ENCODE assay signal across 15 mouse cellular contexts in the genomic region with DNA sequence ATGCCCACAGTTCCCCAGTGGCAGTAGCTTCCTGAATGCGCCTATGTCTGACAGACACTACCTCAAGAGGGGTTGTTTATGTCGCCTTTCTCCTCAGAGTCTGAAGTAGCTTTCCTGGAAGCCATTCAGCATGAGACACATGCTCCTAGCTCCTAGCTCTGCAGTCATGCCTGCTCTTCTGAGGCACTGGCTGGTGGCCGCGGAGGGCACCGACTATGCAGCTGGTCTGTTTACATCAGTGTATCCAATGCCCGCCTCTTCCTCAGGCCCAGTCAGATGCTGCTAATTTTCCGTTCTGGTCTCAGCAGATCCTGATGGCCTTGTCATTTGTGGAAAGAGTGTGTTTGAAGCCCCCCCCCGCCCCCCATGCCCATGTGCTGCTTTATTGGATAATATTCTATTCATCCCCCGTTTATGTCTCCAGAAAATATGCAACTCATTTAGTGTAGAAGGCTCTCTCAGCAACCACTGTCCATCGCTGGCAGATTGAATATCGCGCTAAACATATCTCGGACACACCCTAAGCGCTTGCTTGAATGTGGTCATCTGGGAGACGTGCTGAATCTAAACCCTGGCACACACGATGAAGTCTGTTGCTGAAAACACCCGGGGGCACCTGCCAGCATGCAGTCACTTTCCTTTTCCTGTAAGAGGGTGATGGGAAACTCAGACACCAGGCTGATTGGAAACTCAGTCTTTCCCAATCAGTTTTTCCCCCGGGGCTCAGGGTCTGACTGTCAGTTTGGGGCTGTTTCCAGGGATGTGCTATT.
DNase-seq lines count a peak whose midpoint lies in the region; ATAC-seq and TF ChIP-seq lines count a peak whose summit lies in the region.
"Had no signal": no experiment of that assay in that cellular context is flagged by ENCODE, and none has a peak within 500 bp of the region (broad histone marks: within the 10 kb centered on the region; RNA-seq: fewer than 3 reads in every experiment).

No protein-coding gene starts in this region.

- no peaks in the 10 kb centered on the region for H3K9me3 ChIP-seq in liver, embryonic 12.5 days (replicated peaks)
- no peaks in the 10 kb centered on the region for H3K9me3 ChIP-seq in liver, embryonic 11.5 days (ENCODE audit: control insufficient read depth, low read length)
- H3K9me3 ChIP-seq in limb, embryonic 15.5 days, result no peaks in the 10 kb centered on the region
- H3K9me3 ChIP-seq: forebrain, embryonic 13.5 days; hindbrain, embryonic 13.5 days; intestine, embryonic 15.5 days; neural tube, embryonic 13.5 days had no signal

- no peak for TF ChIP-seq POLR2A in brain, embryonic 14.5 days (IDR thresholded peaks at IDR 0.05; ENCODE audit: borderline replicate concordance, extremely low read depth, insufficient read depth, insufficient read length, poor library complexity, severe bottlenecking)

- peaks cover 59% of the 10 kb centered on the region for H3K4me1 ChIP-seq in liver, embryonic 12.5 days
- H3K4me1 ChIP-seq in liver, embryonic 11.5 days (replicated peaks; ENCODE audit: control insufficient read depth, insufficient read depth, low read length), result no peaks in the 10 kb centered on the region
- peaks cover 54% of the 10 kb centered on the region for H3K4me1 ChIP-seq in limb, embryonic 15.5 days
- H3K4me1 ChIP-seq: intestine, embryonic 15.5 days had no signal

- H3K27ac ChIP-seq in liver, embryonic 12.5 days, result peak overlapping the region; percentile 85; the same call in 1 of the 2 replicates
- no peak overlapping the region for H3K27ac ChIP-seq in liver, embryonic 11.5 days (ENCODE audit: low read depth, low read length)
- H3K27ac ChIP-seq in limb, embryonic 15.5 days, result peak overlapping the region; percentile 60; the same call in 1 of the 2 replicates
- H3K27ac ChIP-seq: forebrain, embryonic 13.5 days; hindbrain, embryonic 13.5 days; intestine, embryonic 15.5 days; neural tube, embryonic 13.5 days had no signal

- peaks cover 4% of the 10 kb centered on the region; the same call in 1 of the 2 replicates for H3K27me3 ChIP-seq in liver, embryonic 12.5 days (replicated peaks)
- no peaks in the 10 kb centered on the region for H3K27me3 ChIP-seq in liver, embryonic 11.5 days (replicated peaks; ENCODE audit: control insufficient read depth, insufficient read depth, low read length)
- no peaks in the 10 kb centered on the region for H3K27me3 ChIP-seq in limb, embryonic 15.5 days
- H3K27me3 ChIP-seq: forebrain, embryonic 13.5 days; intestine, embryonic 15.5 days; megakaryocyte, embryonic 14.5 days had no signal

- no peak overlapping the region for H3K4me2 ChIP-seq in liver, embryonic 12.5 days
- H3K4me2 ChIP-seq in liver, embryonic 11.5 days, result no peak overlapping the region
- H3K4me2 ChIP-seq in limb, embryonic 15.5 days, result no peak overlapping the region
- H3K4me2 ChIP-seq: forebrain, embryonic 13.5 days; hindbrain, embryonic 13.5 days; intestine, embryonic 15.5 days; neural tube, embryonic 13.5 days had no signal

- no peak overlapping the region for H3K9ac ChIP-seq in liver, embryonic 12.5 days
- no peak overlapping the region for H3K9ac ChIP-seq in liver, embryonic 11.5 days (ENCODE audit: low read depth, low read length)
- H3K9ac ChIP-seq in limb, embryonic 15.5 days, result no peak overlapping the region
- H3K9ac ChIP-seq: forebrain, embryonic 13.5 days; hindbrain, embryonic 13.5 days; intestine, embryonic 15.5 days; neural tube, embryonic 13.5 days had no signal

- no peak for DNase-seq in liver, embryonic 11.5 days (ENCODE audit: low spot score)
- peak; percentile 49 for DNase-seq in NIH3T3 (ENCODE audit: low read depth)
- peak; percentile 37 for DNase-seq in brain, embryonic 14.5 days (ENCODE audit: low read depth)
- no peak for DNase-seq in cerebellum, adult 9-10 months
- no peak for DNase-seq in ovary, postnatal 14 days (ENCODE audit: low spot score)
- DNase-seq: cerebellum, postnatal 36 days; heart, adult 11 months; thymus, postnatal 36 days had no signal

- ATAC-seq in liver, embryonic 12.5 days, result no peak
- ATAC-seq in liver, embryonic 11.5 days (replicated peaks; ENCODE audit: low FRiP score), result no peak
- no peak for ATAC-seq in limb, embryonic 15.5 days (ENCODE audit: insufficient number of reproducible peaks, low FRiP score, low TSS enrichment, low read depth)
- ATAC-seq: forebrain, embryonic 13.5 days; intestine, embryonic 15.5 days had no signal

- no peak overlapping the region for H3K4me3 ChIP-seq in liver, embryonic 12.5 days
- no peak overlapping the region for H3K4me3 ChIP-seq in liver, embryonic 11.5 days (ENCODE audit: low read depth, low read length)
- H3K4me3 ChIP-seq in limb, embryonic 15.5 days, result no peak overlapping the region
- H3K4me3 ChIP-seq: forebrain, embryonic 13.5 days; hindbrain, embryonic 13.5 days; intestine, embryonic 15.5 days; megakaryocyte, embryonic 14.5 days; neural tube, embryonic 13.5 days had no signal

- TF ChIP-seq CTCF in brain, embryonic 14.5 days (IDR thresholded peaks at IDR 0.05; ENCODE audit: borderline replicate concordance, extremely low read depth, insufficient read depth, insufficient read length), result no peak

- 73% methylated on average over 18 of the region's 18 CpGs for WGBS in liver, embryonic 12.5 days (ENCODE audit: insufficient replicate concordance)
- WGBS in liver, embryonic 11.5 days, result 84% methylated on average over 18 of the region's 18 CpGs
- WGBS in limb, embryonic 15.5 days, result 66% methylated on average over 18 of the region's 18 CpGs

- no peaks in the 10 kb centered on the region for H3K36me3 ChIP-seq in liver, embryonic 12.5 days
- H3K36me3 ChIP-seq in liver, embryonic 11.5 days (ENCODE audit: control insufficient read depth, insufficient read depth, low read length), result no peaks in the 10 kb centered on the region
- no peaks in the 10 kb centered on the region for H3K36me3 ChIP-seq in limb, embryonic 15.5 days
- H3K36me3 ChIP-seq: hindbrain, embryonic 13.5 days; intestine, embryonic 15.5 days; neural tube, embryonic 13.5 days had no signal

Comparison
In these comparisons a context has a peak if more than half of its experiments do, and no peak if none do; other contexts are left out.
1. DNase-seq: peak in NIH3T3 (single experiment) and brain, embryonic 14.5 days (single experiment); none in liver, embryonic 11.5 days (single experiment), cerebellum, adult 9-10 months (single experiment) and ovary, postnatal 14 days (single experiment).